Mouse (Mus musculus) heart, postnatal 36 days (tissue): ENCODE measurements around the gene Gbp6. TPM values are rescaled to one million over a fixed set of nuclear protein-coding genes. Genes with fewer than 3 reads are reported as not detected.
A peak's percentile ranks its signal among the peaks of the same experiment; 100 is the strongest.
"Not testable (repeated sequence)": the region's sequence is repeated elsewhere in the genome, so short reads cannot be mapped to it uniquely, and the experiment has no call there.

Source experiments
- DNase-seq, 2 experiments: peaks; one replicate each; pipeline ENCODE4 v3.0.0; 2021 to 2022
- intact Hi-C: fragments of 180-260 bp; cut with DNase I; formaldehyde crosslinking; loops from one replicate; pipeline ENCODE4 v1.15.1; 2025
- total RNA-seq, 2 experiments: library from RNA; stranded (reverse); gene quantifications; 2 replicates each; pipeline ENCODE4 v1.2.3; 2021

The Gbp6 gene
- 1 to 10 TPM; 7.9 to 8.8 TPM for total RNA-seq

DNA sequence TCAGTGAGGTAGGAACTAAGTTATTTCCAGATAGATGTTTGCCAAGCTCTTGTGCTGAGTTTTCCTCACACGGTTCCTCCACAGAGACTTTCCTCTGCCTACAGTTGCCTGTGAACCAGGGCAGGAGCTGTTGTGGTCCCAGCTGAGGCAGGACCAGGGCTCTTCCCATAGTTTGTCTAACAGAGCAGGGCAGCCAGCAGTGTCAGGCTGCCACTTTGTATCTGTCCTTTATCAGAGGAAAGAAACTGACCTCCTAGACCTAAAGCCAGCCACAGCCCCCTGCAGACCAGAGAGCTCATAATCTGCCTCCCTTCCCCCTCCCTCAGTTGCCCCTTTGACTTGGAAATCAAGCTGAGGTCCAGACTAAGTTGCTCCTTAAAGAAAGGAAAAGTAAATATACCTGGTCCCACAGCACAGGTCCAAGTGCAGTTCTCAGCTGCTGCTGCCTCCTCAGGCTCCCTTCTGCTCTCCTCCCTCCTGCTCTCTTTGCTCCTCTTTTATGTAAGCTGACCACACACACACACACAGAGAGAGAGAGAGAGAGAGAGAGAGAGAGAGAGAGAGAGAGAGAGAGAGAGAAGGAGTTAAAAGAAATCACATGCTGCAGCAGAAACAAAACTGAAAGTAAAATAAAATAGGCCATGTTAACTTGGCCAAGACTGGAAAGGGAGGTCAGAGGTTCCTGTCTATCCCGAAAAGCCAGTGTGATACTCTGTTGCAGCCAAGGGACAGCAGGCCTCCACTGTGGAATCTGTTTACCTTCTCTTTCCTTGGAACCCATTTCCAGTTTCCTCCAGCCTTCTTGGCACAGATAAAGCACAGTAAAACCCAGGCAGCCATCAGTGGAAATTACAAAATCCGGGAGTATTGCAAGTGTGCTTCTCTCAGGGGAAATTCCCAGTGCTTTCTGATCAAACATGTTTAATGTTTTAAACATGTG is at the start of gene Gbp6, which contains the start of gene Gm43302:
Gbp6 (minus strand) TSS at position 473 of the 940 bp plus-strand sequence.
Gm43302 (minus strand) TSS at position 470 of the 940 bp plus-strand sequence.
- intact Hi-C loops = loop anchor here (5.0 kb wide), 1 partner anchor 146 kb away; no protein-coding TSS in a partner anchor
- peak; percentile 25 to 52 for DNase-seq

DNA sequence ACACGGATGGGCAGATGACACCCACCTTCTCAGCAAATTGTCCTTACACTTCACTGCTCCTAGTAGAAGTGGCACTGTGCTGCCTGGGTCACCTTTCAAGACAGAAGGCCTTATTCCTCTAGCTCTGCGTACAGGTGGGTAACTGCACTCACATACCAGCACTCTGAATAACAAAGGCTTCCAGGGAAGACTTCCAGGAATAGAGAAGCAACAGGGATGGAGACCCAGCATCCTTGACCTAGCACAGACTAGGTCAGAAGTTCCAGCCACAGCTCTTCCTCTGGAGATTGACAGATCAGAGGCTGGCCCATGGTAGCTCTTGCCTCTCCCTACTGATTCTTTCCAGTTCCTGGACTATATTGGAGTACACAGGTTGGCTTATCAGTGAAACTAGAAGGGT is 47.8 kb upstream of the Gbp6 start:
- intact Hi-C loops = no loop called here
- DNase-seq = no peak

GRCm38 (mm10) chr5:105322543-105322942 is 29.0 kb upstream of the Gbp6 start:
- intact Hi-C loops = loop anchor here (1.0 to 10.0 kb wide), 2 partner anchors 336 to 598 kb away; no protein-coding TSS in a partner anchor
- DNase-seq = no peak

DNA sequence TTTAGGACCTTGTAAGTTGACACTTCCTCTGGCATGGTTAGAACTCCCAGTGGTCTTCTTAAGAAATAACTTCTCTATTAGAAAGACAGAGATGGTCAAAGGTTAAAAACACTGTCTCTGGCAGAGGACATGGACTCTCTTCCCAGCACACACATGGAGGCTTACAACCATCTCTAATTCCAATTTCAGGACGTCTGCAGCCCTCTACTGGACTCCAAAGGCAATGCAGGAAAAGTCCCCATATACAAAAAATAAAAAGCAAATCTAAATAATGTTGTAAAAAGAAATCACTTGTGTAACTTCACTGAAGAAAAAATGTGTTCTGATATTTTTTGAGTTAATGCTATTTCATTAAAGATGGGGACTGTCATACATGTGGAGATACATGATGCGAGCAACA is 17.4 kb upstream of the Gbp6 start:
- no peak for DNase-seq
- intact Hi-C loops = no loop called here

- intact Hi-C loops, DNase-seq: not testable (repeated sequence)
Observed at GRCm38 (mm10) chr5:105309148-105309547, 15.7 kb upstream of the Gbp6 start.

DNA sequence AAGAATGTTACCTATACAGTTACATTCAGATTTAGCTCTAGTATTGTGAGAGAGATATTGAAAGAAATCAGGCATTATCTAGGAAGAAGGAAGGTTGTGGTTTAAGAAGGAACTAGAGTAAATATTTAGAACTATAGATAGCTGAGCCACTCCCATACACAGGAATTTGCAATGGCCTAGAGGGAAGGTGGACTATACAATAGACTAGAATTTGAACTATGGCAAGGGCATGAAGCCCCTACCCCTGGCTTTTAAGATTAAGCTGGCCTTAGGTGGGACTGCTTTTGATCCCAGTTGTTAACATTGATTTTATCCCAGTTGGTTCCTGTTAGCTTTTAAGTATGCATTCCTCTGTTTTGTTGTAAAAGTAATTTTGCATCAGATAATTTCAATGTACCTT is 13.4 kb upstream of the Gbp6 start:
- DNase-seq, intact Hi-C loops: not testable (repeated sequence)

DNA sequence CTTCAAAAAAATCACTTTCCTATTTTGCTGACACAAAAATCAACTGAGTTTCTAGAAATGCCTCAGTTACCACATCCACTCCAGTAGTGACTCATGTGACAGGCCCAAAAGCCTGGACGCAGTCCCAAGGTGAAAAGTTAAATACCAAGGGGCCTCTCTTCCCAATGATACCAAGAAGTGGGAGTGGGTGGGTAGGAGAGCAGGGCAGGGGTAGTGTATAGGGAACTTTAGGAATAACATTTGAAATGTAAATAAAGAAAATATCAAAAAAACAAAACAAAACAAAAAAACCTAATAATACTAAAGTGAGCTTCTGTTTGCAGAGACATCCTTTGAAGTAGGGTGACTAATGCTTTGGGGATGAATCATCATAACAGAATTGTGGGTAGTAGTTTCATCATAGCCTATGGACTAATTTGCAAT is 12.7 kb upstream of the Gbp6 start:
- DNase-seq = no peak
- intact Hi-C loops = no loop called here

GRCm38 (mm10) chr5:105305671-105306070 is 12.2 kb upstream of the Gbp6 start:
- DNase-seq, intact Hi-C loops: not testable (repeated sequence)

- intact Hi-C loops = no loop called here
- DNase-seq = no peak
Observed at GRCm38 (mm10) chr5:105301963-105302362, 8.5 kb upstream of the Gbp6 start.

- peak; percentile 7 to 30 for DNase-seq
Observed at GRCm38 (mm10) chr5:105301531-105301930, 8.0 kb upstream of the Gbp6 start.

DNA sequence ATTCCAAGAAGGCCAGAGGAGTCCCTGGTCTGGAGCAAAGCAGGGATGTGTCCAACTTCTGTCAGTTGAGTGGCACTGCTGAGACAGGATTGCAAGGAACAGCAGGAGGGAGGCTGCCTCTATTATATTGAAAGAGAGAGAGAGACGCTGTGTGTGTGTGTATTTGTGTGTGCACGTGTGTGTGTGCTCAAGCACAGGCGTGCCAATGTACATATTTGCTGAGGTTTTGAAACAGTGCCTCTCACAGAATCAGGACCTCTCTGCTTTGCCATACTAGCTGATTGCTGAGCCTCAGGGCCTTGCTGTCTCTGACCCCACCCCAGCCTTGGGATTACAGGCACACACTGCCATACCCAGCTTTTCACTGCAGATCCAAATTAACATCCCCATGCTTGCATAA is 2.2 kb upstream of the Gbp6 start:
- DNase-seq = no peak
- intact Hi-C loops = no loop called here

More at GRCm38 (mm10) chr5:105301531-105301930, 8.0 kb upstream of the Gbp6 start:
- intact Hi-C loops = no loop called here

DNA sequence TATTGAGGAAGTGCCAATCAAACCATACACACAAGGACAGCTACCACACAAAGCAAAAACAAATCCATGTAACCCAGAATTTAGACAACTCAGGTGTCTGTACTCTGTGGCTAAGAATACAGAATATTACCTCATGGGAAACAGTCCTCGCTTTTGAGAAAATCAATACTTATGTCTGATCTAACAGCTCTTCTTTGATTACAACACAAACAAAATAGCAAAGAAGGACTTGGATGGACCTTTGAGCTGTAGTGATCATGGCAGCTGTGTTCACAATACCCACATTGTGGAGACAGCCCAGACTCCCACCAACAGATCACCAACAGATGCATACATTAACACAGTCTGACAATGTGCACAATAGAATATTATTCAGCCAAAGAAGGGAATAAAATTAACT is 1.0 kb downstream of the Gbp6 start:
- intact Hi-C loops = loop anchor here (5.0 kb wide), 1 partner anchor 145 kb away; no protein-coding TSS in a partner anchor
- no peak for DNase-seq

- intact Hi-C loops = loop anchor here (5.0 kb wide), 1 partner anchor 144 kb away; no protein-coding TSS in a partner anchor
- not testable (repeated sequence) for DNase-seq
Observed at GRCm38 (mm10) chr5:105290921-105291320, 2.6 kb downstream of the Gbp6 start.

DNA sequence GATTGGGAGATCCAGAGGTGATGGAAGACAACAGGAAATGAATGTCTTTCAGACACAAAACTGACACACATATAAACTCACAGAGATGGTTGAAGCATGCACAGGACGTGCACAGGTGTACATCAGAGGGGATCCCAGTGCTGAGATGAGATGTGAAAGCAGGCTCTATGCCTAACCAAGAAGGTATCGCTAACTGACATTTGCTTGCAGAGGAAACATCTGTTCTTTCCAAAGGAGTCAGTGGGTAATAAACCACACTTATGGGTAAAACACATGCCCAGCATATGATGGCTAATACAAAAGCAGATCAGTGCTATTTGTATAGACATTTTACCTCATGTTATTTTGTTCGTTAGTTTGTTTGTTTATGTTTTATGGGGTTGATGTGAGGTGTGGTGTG is 32.8 kb downstream of the Gbp6 start:
- intact Hi-C loops, DNase-seq: not testable (repeated sequence)

DNA sequence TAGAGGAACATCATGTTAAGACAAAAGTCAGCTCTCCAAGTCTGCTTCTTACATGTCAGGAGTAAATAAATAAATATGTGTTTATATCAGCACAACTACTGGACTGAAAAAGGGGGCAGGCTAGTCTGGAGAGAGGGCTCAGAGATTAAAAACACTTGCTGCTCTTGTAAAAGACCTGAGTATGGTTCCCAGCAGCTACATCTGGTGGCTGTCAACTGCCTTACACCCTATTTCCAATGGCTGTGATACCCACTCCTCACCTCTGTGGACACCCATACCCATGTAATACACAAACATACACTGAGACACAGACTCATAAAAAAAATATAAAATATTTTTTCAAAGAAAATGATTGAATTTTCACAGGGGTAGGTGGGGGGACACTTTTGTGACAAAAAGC is 41.0 kb downstream of the Gbp6 start:
- intact Hi-C loops = no loop called here

DNA sequence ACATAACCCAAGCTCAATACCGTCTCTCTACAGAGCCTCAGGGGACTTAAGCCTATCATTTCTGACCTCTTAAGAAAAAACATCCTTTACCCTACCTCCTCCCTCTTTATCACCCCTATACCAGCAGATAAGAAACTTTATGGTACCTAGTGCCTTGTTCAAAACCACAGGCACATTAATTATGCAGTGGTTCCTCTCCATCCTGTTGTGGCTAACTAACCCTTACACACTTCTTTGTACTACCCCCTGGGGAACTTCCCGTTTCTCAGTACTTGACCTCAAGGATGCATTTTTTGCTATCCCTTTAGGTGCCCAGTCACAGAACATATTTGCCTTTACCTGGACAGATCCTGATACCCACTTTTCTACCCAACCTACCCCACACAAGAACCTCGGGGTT is 48.8 kb downstream of the Gbp6 start:
- intact Hi-C loops, DNase-seq: not testable (repeated sequence)

More for the DNA sequence above, 41.0 kb downstream of the Gbp6 start:
- no peak for DNase-seq

GRCm38 (mm10) chr5:105240982-105241381 is 52.5 kb downstream of the Gbp6 start:
- intact Hi-C loops, DNase-seq: not testable (repeated sequence)

GRCm38 (mm10) chr5:105239483-105240047 is 53.9 kb downstream of the Gbp6 start, which contains the start of gene Gbp10:
TSS of gene Gbp10 (minus strand) at chr5:105239533.
- peak in 1 of 2 experiments; percentile 3 for DNase-seq
- intact Hi-C loops = not testable (repeated sequence)

- intact Hi-C loops, DNase-seq: not testable (repeated sequence)
Observed at GRCm38 (mm10) chr5:105238402-105238801, 55.1 kb downstream of the Gbp6 start.

GRCm38 (mm10) chr5:105236040-105236439 is 57.5 kb downstream of the Gbp6 start:
- not testable (repeated sequence) for DNase-seq

More at GRCm38 (mm10) chr5:105236040-105236439, 57.5 kb downstream of the Gbp6 start:
- intact Hi-C loops = not testable (repeated sequence)
